Mouse (Mus musculus): ENCODE data around the gene Ncoa4. TPM values are rescaled to one million over a fixed set of nuclear protein-coding genes. Genes with fewer than 3 reads are reported as not detected.
A peak's percentile ranks its signal among the peaks of the same experiment; 100 is the strongest.
"Not testable (repeated sequence)": the region's sequence is repeated elsewhere in the genome, so short reads cannot be mapped to it uniquely, and the experiment has no call there.

Ncoa4 gene
- polyA plus RNA-seq (2012; rRNA removed), result 56.0 and 57.2 TPM in 2 replicates

DNA sequence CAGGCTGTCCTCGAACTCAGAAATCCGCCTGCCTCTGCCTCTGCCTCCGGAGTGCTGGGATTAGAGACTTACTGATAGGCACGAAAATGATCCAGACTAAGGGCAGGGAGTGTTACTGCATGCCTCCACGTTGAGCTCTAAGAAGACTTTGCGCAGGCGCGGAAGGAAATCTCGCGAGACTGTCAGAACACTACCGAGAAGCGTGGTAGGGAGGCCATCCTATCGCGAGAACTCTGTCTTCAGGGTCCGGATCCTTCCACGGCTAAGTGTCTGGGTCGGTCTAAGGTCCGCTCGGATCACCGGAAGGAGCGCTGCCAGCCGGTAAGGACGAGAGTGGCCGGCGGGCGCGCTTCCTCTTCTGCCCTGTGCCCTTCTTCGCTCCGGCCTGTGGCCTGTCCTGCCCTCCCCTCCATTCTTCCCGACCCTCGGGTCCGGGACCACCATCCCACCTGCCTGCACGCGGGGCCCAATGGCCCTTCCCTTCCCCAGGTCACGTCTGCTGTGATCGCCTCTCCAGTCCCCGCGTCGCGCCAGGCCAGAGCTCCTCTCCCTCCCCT, at the start of gene Ncoa4:
Ncoa4 (plus strand) TSS at position 176 of the 557 bp plus-strand sequence.
- peak; percentile 99 for DNase-seq
- H3K27ac ChIP-seq (ENCODE audit: insufficient read depth, low read depth, low read length), result peak within 1 kb of the TSS; percentile 96
- under 1% methylated on average over 40 of the region's 40 CpGs for WGBS

DNA sequence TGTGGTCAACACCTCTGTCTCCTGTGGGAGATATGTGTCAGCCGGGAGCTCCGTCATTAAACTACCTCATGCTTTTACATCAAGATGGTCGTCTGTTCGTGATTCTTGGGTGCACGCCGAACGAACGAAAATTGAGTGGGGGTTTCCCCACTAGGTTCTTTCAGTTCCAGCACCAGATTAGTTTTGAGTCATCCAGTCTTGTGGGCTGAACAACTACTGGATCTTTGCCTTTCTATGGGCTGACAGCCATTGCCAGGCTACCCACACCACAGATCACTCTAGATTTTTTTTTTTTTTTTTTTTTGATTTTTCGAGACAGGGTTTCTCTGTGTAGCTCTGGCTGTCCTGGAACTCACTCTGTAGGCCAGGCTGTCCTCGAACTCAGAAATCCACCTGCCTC, 47.5 kb upstream of the Ncoa4 start:
- DNase-seq; H3K27ac ChIP-seq (ENCODE audit: insufficient read depth, low read depth, low read length); H3K27me3 ChIP-seq (replicated peaks; ENCODE audit: control insufficient read depth, insufficient read depth, low read length); H3K4me1 ChIP-seq (ENCODE audit: control insufficient read depth, insufficient read depth, low read length); H3K36me3 ChIP-seq (ENCODE audit: control insufficient read depth, insufficient read depth, low read length); H3K4me3 ChIP-seq (ENCODE audit: insufficient read depth, low read depth, low read length): not testable (repeated sequence)
- WGBS, result 93% methylated on average over 10 of the region's 10 CpGs

More for the DNA sequence above, at the start of gene Ncoa4:
- Histone ChIP-seq H3K36me3 (ENCODE audit: control insufficient read depth, insufficient read depth, low read length) (no peaks in the 10 kb centered on the region), H3K4me3 (ENCODE audit: insufficient read depth, low read depth, low read length) (peak within 1 kb of the TSS; percentile 87), H3K27me3 (replicated peaks; ENCODE audit: control insufficient read depth, insufficient read depth, low read length) (no peaks in the 10 kb centered on the region), H3K4me1 (ENCODE audit: control insufficient read depth, insufficient read depth, low read length) (peaks cover 21% of the 10 kb centered on the region; the same call in 1 of the 2 replicates)
- TF ChIP-seq POLR2A (IDR thresholded peaks at IDR 0.05; ENCODE audit: low read depth, low read length) (peak; percentile 68), CTCF (conservative IDR thresholded peaks at IDR 0.05; ENCODE audit: insufficient read depth, insufficient read length, low read depth, low read length) (no peak)

DNA sequence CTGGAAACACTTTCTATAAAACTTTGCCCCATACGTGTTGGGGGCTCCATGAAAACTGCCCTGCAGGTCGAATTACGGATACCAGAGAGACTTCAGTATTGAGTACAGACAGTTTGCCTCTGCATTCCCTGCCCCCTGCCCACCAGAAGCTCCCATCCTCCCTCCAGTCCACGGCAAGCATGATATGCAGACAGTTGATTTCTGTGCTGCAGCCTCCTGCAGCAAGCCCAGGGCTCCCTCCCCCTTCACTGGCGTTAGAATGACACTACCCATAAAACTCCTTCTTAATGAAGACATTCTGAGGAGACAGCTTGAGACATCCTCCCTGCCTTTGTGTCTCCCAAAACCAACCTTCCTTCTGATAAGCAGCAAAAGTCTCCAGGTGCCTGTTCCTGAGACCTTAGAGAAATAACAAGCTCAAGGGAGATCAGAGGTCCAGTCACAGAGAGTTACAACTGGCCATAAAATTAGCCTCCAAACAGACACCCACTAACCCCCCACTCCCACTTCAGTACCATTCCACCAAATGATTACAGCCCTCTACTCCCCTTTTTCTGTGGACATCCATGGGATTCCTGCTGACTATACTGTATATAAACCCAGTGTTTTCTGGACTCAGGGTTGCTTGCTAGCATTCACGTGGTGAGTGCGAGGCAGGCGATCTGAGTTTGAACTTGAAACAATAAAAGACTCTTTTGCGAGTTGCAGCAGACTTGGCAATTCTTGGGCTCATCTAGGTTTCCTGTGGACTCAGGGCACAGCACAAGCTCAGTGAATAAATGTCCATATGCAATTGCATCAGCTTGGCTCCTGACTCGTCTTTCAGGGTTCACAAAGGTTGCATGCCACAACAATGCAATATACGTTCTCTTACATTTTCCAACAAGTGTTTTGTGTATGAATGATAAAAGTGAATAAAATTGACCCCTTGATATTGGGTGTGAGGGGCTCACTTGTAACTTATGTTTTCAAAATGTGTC, 38.4 kb upstream of the Ncoa4 start:
- no peak for DNase-seq
- Histone ChIP-seq H3K36me3 (ENCODE audit: control insufficient read depth, insufficient read depth, low read length) (no peaks in the 10 kb centered on the region), H3K4me1 (ENCODE audit: control insufficient read depth, insufficient read depth, low read length) (no peaks in the 10 kb centered on the region), H3K4me3 (ENCODE audit: insufficient read depth, low read depth, low read length) (no peak overlapping the region), H3K27me3 (replicated peaks; ENCODE audit: control insufficient read depth, insufficient read depth, low read length) (no peaks in the 10 kb centered on the region), H3K27ac (ENCODE audit: insufficient read depth, low read depth, low read length) (no peak overlapping the region)
- 48% methylated on average over 11 of the region's 11 CpGs for WGBS
- TF ChIP-seq POLR2A (IDR thresholded peaks at IDR 0.05; ENCODE audit: low read depth, low read length) (no peak), CTCF (conservative IDR thresholded peaks at IDR 0.05; ENCODE audit: insufficient read depth, insufficient read length, low read depth, low read length) (no peak)

DNA sequence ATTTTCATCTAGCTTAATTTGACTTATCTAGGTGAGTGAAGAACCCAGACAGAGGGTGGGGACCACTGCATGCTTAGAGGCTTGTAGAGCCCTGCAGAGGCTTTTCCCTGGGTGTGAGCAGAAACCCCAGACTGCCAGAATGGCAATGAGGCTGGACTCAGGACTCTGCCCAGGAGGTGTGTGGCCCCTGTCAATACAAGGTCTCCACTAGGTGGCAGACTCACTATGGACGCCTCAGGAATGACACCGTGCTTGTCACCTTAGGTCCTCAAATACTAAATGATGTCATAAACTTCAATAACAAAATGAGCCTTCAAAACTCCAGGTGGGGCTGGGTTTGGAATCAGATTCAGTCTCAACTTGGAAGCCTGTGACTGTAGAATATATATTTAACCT, 37.7 kb upstream of the Ncoa4 start:
- H3K36me3 ChIP-seq (ENCODE audit: control insufficient read depth, insufficient read depth, low read length), result no peaks in the 10 kb centered on the region
- H3K27ac ChIP-seq (ENCODE audit: insufficient read depth, low read depth, low read length), result no peak overlapping the region
- H3K4me1 ChIP-seq (ENCODE audit: control insufficient read depth, insufficient read depth, low read length), result no peaks in the 10 kb centered on the region
- no peaks in the 10 kb centered on the region for H3K27me3 ChIP-seq (replicated peaks; ENCODE audit: control insufficient read depth, insufficient read depth, low read length)
- no peak overlapping the region for H3K4me3 ChIP-seq (ENCODE audit: insufficient read depth, low read depth, low read length)
- 28% methylated on average over 2 of the region's 2 CpGs for WGBS
- TF ChIP-seq POLR2A (IDR thresholded peaks at IDR 0.05; ENCODE audit: low read depth, low read length), result no peak
- TF ChIP-seq CTCF (conservative IDR thresholded peaks at IDR 0.05; ENCODE audit: insufficient read depth, insufficient read length, low read depth, low read length), result peak; percentile 80
- DNase-seq, result peak; percentile 67

DNA sequence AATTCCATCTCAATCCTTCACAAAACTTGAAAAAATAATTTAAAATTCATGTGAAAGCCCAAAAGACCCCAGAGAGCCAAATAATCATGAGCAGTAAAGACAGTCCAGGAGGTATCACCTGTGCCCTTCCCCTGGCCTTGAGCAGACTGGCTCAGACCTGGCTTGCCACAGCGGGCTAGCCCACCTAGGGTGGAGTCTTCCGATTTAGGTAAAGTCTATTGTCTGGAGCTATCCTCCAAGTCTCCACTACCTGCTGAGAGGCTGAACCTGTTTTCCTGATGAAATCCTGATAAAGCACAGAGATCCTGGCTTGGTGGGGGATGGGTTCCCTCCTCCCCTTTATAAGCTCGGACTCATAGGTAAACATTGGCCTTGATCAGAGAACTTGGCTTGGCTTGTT, 35.4 kb upstream of the Ncoa4 start:
- TF ChIP-seq CTCF (conservative IDR thresholded peaks at IDR 0.05; ENCODE audit: insufficient read depth, insufficient read length, low read depth, low read length), result no peak
- TF ChIP-seq POLR2A (IDR thresholded peaks at IDR 0.05; ENCODE audit: low read depth, low read length), result no peak
- WGBS, result 86% methylated on average over 3 of the region's 3 CpGs
- no peaks in the 10 kb centered on the region for H3K27me3 ChIP-seq (replicated peaks; ENCODE audit: control insufficient read depth, insufficient read depth, low read length)
- no peaks in the 10 kb centered on the region for H3K4me1 ChIP-seq (ENCODE audit: control insufficient read depth, insufficient read depth, low read length)
- no peak overlapping the region for H3K27ac ChIP-seq (ENCODE audit: insufficient read depth, low read depth, low read length)
- H3K36me3 ChIP-seq (ENCODE audit: control insufficient read depth, insufficient read depth, low read length), result no peaks in the 10 kb centered on the region
- H3K4me3 ChIP-seq (ENCODE audit: insufficient read depth, low read depth, low read length), result no peak overlapping the region
- no peak for DNase-seq

DNA sequence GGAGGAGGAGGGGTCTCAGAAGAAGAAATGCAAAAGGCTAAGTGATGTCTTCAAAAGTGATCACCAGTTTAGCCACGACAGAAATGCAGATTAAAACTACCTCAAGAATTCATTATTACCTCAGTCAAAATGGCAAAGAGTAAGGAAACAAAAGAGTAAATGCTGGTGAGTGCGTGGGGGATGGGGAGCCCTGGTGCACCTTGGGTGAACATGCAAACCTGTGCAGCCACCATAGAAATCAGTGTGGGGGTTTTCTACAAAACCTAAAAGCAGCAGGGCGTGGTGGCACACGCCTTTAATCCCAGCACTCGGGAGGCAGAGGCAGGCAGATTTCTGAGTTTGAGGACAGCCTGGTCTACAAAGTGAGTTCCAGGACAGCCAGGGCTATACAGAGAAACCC, 34.4 kb upstream of the Ncoa4 start:
- not testable (repeated sequence) for H3K27ac ChIP-seq (ENCODE audit: insufficient read depth, low read depth, low read length); H3K4me1 ChIP-seq (ENCODE audit: control insufficient read depth, insufficient read depth, low read length); DNase-seq; H3K27me3 ChIP-seq (replicated peaks; ENCODE audit: control insufficient read depth, insufficient read depth, low read length); H3K36me3 ChIP-seq (ENCODE audit: control insufficient read depth, insufficient read depth, low read length); H3K4me3 ChIP-seq (ENCODE audit: insufficient read depth, low read depth, low read length)
- WGBS, result 87% methylated on average over 5 of the region's 5 CpGs

DNA sequence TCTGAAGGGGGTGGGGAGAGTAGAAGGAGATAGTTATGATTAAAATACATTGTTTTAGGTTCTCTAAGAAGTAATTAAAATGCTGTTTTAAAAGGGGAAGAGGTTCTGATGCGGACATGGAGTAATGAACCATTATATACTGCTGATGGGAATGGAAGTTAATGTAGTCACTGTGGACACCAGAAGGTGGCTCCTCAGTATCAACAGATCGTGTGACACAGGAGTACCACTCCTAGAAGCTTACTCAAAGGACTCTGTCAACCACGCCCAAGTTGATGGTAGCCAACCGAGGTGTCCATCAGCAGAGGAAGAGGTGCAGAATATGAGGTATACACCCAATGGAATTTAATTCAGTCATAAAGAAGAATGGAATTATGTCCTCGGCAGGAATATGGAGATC, 31.3 kb upstream of the Ncoa4 start:
- no peak for DNase-seq
- 70% methylated on average over 5 of the region's 5 CpGs for WGBS

More for the DNA sequence above, 31.3 kb upstream of the Ncoa4 start:
- Histone ChIP-seq H3K4me3 (ENCODE audit: insufficient read depth, low read depth, low read length) (no peak overlapping the region), H3K4me1 (ENCODE audit: control insufficient read depth, insufficient read depth, low read length) (no peaks in the 10 kb centered on the region), H3K36me3 (ENCODE audit: control insufficient read depth, insufficient read depth, low read length) (no peaks in the 10 kb centered on the region), H3K27me3 (replicated peaks; ENCODE audit: control insufficient read depth, insufficient read depth, low read length) (no peaks in the 10 kb centered on the region), H3K27ac (ENCODE audit: insufficient read depth, low read depth, low read length) (no peak overlapping the region)
- TF ChIP-seq POLR2A (IDR thresholded peaks at IDR 0.05; ENCODE audit: low read depth, low read length) (no peak), CTCF (conservative IDR thresholded peaks at IDR 0.05; ENCODE audit: insufficient read depth, insufficient read length, low read depth, low read length) (peak; percentile 19; the same call in 1 of the 2 replicates)

All from kidney, adult 2 months (tissue).